Mouse (Mus musculus): ENCODE results near the gene Tex14. TPM values are rescaled to one million over a fixed set of nuclear protein-coding genes. Genes with fewer than 3 reads are reported as not detected.
"Not testable (repeated sequence)": the region's sequence is repeated elsewhere in the genome, so short reads cannot be mapped to it uniquely, and the experiment has no call there.

The Tex14 gene
- total RNA-seq, 2 experiments from 2014 or later = 0.36 to 0.56 TPM

- intact Hi-C loops (cut with DNase I) = no loop called here
- peak in 1 of 2 experiments; percentile 23 for DNase-seq (ENCODE audit: extremely low spot score in 1 of 2, low spot score in 2 of 2)
Measured at GRCm38 (mm10) chr11:87444735-87445428, 40.0 kb downstream of the Tex14 start.

GRCm38 (mm10) chr11:87445593-87445992 lies 40.7 kb downstream of the Tex14 start:
- intact Hi-C loops (cut with DNase I); DNase-seq (ENCODE audit: extremely low spot score in 1 of 2, low spot score in 2 of 2): not testable (repeated sequence)

- DNase-seq (ENCODE audit: extremely low spot score in 1 of 2, low spot score in 2 of 2) = no peak
- intact Hi-C loops (cut with DNase I) = no loop called here
Measured at GRCm38 (mm10) chr11:87446159-87446558, 41.3 kb downstream of the Tex14 start.

- intact Hi-C loops (cut with DNase I) = no loop called here
Measured at GRCm38 (mm10) chr11:87447429-87447828, 42.6 kb downstream of the Tex14 start.

GRCm38 (mm10) chr11:87448081-87448475 lies 43.2 kb downstream of the Tex14 start:
- DNase-seq (ENCODE audit: extremely low spot score in 1 of 2, low spot score in 2 of 2) = peak; percentile 93 to 94
- intact Hi-C loops (cut with DNase I) = not testable (repeated sequence)

More at GRCm38 (mm10) chr11:87447429-87447828, 42.6 kb downstream of the Tex14 start:
- DNase-seq (ENCODE audit: extremely low spot score in 1 of 2, low spot score in 2 of 2) = no peak

GRCm38 (mm10) chr11:87448476-87449199 lies 43.8 kb downstream of the Tex14 start:
- peak; percentile 63 to 76 for DNase-seq (ENCODE audit: extremely low spot score in 1 of 2, low spot score in 2 of 2)
- intact Hi-C loops (cut with DNase I) = not testable (repeated sequence)

- intact Hi-C loops (cut with DNase I) = no loop called here
Measured at GRCm38 (mm10) chr11:87449200-87449547, 44.3 kb downstream of the Tex14 start.

GRCm38 (mm10) chr11:87449847-87450246 lies 45.0 kb downstream of the Tex14 start:
- intact Hi-C loops (cut with DNase I) = not testable (repeated sequence)

More at GRCm38 (mm10) chr11:87449200-87449547, 44.3 kb downstream of the Tex14 start:
- no peak for DNase-seq (ENCODE audit: extremely low spot score in 1 of 2, low spot score in 2 of 2)

GRCm38 (mm10) chr11:87452779-87453178 lies 47.9 kb downstream of the Tex14 start:
- intact Hi-C loops (cut with DNase I); DNase-seq (ENCODE audit: extremely low spot score in 1 of 2, low spot score in 2 of 2): not testable (repeated sequence)

More at GRCm38 (mm10) chr11:87449847-87450246, 45.0 kb downstream of the Tex14 start:
- DNase-seq (ENCODE audit: extremely low spot score in 1 of 2, low spot score in 2 of 2) = not testable (repeated sequence)

- no peak for DNase-seq (ENCODE audit: extremely low spot score in 1 of 2, low spot score in 2 of 2)
- intact Hi-C loops (cut with DNase I) = no loop called here
Measured at GRCm38 (mm10) chr11:87453216-87454034, 48.6 kb downstream of the Tex14 start.

GRCm38 (mm10) chr11:87454035-87454690 lies 49.3 kb downstream of the Tex14 start:
- no peak for DNase-seq (ENCODE audit: extremely low spot score in 1 of 2, low spot score in 2 of 2)
- intact Hi-C loops (cut with DNase I) = no loop called here

- no peak for DNase-seq (ENCODE audit: extremely low spot score in 1 of 2, low spot score in 2 of 2)
- intact Hi-C loops (cut with DNase I) = no loop called here
Measured at GRCm38 (mm10) chr11:87455573-87455972, 50.7 kb downstream of the Tex14 start.

- intact Hi-C loops (cut with DNase I) = no loop called here
Measured at GRCm38 (mm10) chr11:87455984-87456383, 51.1 kb downstream of the Tex14 start.

GRCm38 (mm10) chr11:87460566-87460965 lies 55.7 kb downstream of the Tex14 start:
- DNase-seq (ENCODE audit: extremely low spot score in 1 of 2, low spot score in 2 of 2) = no peak
- intact Hi-C loops (cut with DNase I) = no loop called here

More at GRCm38 (mm10) chr11:87455984-87456383, 51.1 kb downstream of the Tex14 start:
- no peak for DNase-seq (ENCODE audit: extremely low spot score in 1 of 2, low spot score in 2 of 2)

- peak; percentile 78 to 89 for DNase-seq (ENCODE audit: extremely low spot score in 1 of 2, low spot score in 2 of 2)
- intact Hi-C loops (cut with DNase I) = not testable (repeated sequence)
Measured at GRCm38 (mm10) chr11:87461780-87462460, 57.1 kb downstream of the Tex14 start.

GRCm38 (mm10) chr11:87462461-87463242 lies 57.8 kb downstream of the Tex14 start:
- intact Hi-C loops (cut with DNase I) = no loop called here
- DNase-seq (ENCODE audit: extremely low spot score in 1 of 2, low spot score in 2 of 2) = peak in 1 of 2 experiments; percentile 79

GRCm38 (mm10) chr11:87463243-87463540 lies 58.3 kb downstream of the Tex14 start:
- intact Hi-C loops (cut with DNase I) = no loop called here
- DNase-seq (ENCODE audit: extremely low spot score in 1 of 2, low spot score in 2 of 2) = no peak
